Mouse (Mus musculus): Measurements from ENCODE around the gene Ror2. TPM values are rescaled to one million over a fixed set of nuclear protein-coding genes. Genes with fewer than 3 reads are reported as not detected.

Ror2 gene
- polyA plus RNA-seq, 1 experiment from 2014 or later = 16.4 TPM

DNA sequence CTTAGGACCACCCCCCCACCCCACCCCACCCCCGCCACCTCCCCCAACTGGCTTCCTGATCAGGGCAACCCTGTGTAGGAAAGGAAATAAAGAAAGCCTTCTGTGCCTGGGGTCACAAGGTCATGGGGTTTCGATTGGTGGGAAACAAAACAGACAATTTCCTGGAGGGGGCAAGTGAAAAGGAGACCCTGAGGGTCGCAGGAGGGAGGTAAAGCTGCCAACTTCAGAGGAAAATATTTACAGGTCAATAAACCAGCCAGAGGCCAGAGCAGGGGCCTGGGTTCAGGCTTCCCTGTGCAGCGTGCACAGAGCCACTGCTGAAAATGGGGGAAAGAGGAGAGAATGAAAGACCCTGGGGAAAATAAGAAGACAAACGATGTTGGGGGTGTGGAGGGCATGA, 142.8 kb downstream of the Ror2 start:
- Histone ChIP-seq H3K36me3 (ENCODE audit: control insufficient read depth, insufficient read depth, low read length) (peaks cover 15% of the 10 kb centered on the region), H3K4me3 (ENCODE audit: low read depth, low read length) (no peak overlapping the region), H3K27ac (replicated peaks; ENCODE audit: low read depth, low read length) (no peak overlapping the region), H3K4me2 (ENCODE audit: low read depth, low read length) (no peak overlapping the region), H3K9ac (ENCODE audit: low read depth, low read length) (no peak overlapping the region), H3K27me3 (replicated peaks; ENCODE audit: control insufficient read depth, insufficient read depth, low read length) (no peaks in the 10 kb centered on the region), H3K9me3 (ENCODE audit: control insufficient read depth, low read length) (0 out of 2 replicates have a peak, but pooled peaks cover 4% of the 10 kb centered on the region), H3K4me1 (ENCODE audit: control insufficient read depth, insufficient read depth, low read length) (no peaks in the 10 kb centered on the region)
- DNase-seq (ENCODE audit: low spot score) (no peak), ATAC-seq (ENCODE audit: low read depth) (no peak)
- WGBS = 27% methylated on average over 5 of the region's 5 CpGs

DNA sequence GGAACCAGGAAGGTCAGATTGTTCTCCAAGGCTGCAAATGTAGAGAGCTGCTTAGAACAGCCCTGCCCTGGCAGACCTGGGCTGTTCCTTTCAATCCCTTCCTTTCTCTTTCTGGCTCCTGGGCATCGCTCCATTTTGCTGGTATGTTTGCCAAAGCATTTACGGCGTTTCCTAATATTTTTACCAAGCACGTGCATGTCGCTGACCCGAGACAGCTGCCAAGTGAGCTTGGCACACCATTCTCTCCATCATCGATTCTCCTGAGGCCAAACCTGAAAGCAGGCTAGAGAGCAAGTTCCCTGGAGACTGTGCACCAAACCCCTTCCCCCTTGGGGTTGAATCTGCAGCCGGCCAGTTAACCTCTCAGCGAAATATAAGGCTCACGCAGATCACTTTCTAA, 143.7 kb downstream of the Ror2 start:
- Histone ChIP-seq H3K27ac (replicated peaks; ENCODE audit: low read depth, low read length) (no peak overlapping the region), H3K4me3 (ENCODE audit: low read depth, low read length) (no peak overlapping the region), H3K4me1 (ENCODE audit: control insufficient read depth, insufficient read depth, low read length) (no peaks in the 10 kb centered on the region), H3K27me3 (replicated peaks; ENCODE audit: control insufficient read depth, insufficient read depth, low read length) (no peaks in the 10 kb centered on the region), H3K9me3 (ENCODE audit: control insufficient read depth, low read length) (0 out of 2 replicates have a peak, but pooled peaks cover 4% of the 10 kb centered on the region), H3K36me3 (ENCODE audit: control insufficient read depth, insufficient read depth, low read length) (peaks cover 15% of the 10 kb centered on the region), H3K9ac (ENCODE audit: low read depth, low read length) (no peak overlapping the region), H3K4me2 (ENCODE audit: low read depth, low read length) (no peak overlapping the region)
- no peak for DNase-seq (ENCODE audit: low spot score)
- ATAC-seq (ENCODE audit: low read depth) = no peak
- 64% methylated on average over 10 of the region's 10 CpGs for WGBS

- Histone ChIP-seq H3K36me3 (ENCODE audit: control insufficient read depth, insufficient read depth, low read length) (peaks cover 11% of the 10 kb centered on the region), H3K4me1 (ENCODE audit: control insufficient read depth, insufficient read depth, low read length) (no peaks in the 10 kb centered on the region), H3K27ac (replicated peaks; ENCODE audit: low read depth, low read length) (no peak overlapping the region), H3K27me3 (replicated peaks; ENCODE audit: control insufficient read depth, insufficient read depth, low read length) (no peaks in the 10 kb centered on the region), H3K9me3 (ENCODE audit: control insufficient read depth, low read length) (0 out of 2 replicates have a peak, but pooled peaks cover 4% of the 10 kb centered on the region), H3K4me2 (ENCODE audit: low read depth, low read length) (no peak overlapping the region), H3K9ac (ENCODE audit: low read depth, low read length) (no peak overlapping the region), H3K4me3 (ENCODE audit: low read depth, low read length) (no peak overlapping the region)
- 82% methylated on average over 2 of the region's 2 CpGs for WGBS
- no peak for ATAC-seq (ENCODE audit: low read depth)
- DNase-seq (ENCODE audit: low spot score) = no peak
These were observed 145.6 kb downstream of the Ror2 start for GRCm38 (mm10) chr13:53140298-53140697.

DNA sequence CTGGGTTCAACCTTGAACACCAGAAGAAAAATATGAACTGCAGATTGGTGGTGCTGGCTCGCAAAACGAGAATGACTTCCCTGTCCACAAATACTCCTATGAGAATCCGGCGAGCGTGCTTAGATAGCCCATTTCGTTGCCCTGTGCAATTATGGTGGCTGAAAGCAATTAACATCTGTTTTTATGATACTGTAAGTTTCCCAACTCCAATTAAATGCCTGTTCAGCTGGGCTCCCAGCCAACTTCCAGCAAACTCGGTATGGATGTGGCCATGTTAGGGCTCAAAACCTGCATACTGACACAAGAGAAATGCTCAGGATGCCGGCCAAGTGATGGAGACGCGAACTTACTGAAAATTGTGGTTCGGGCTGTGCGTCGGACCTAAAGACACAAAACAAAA, 155.4 kb downstream of the Ror2 start:
- H3K4me3 ChIP-seq (ENCODE audit: low read depth, low read length) = no peak overlapping the region
- ATAC-seq (ENCODE audit: low read depth) (peak; percentile 47; the same call in 1 of the 2 replicates), DNase-seq (ENCODE audit: low spot score) (peak; percentile 81)
- no peak overlapping the region for H3K4me2 ChIP-seq (ENCODE audit: low read depth, low read length)
- H3K9ac ChIP-seq (ENCODE audit: low read depth, low read length) = no peak overlapping the region
- H3K9me3 ChIP-seq (ENCODE audit: control insufficient read depth, low read length) = no peaks in the 10 kb centered on the region
- 61% methylated on average over 13 of the region's 13 CpGs for WGBS
- no peaks in the 10 kb centered on the region for H3K27me3 ChIP-seq (replicated peaks; ENCODE audit: control insufficient read depth, insufficient read depth, low read length)
- H3K4me1 ChIP-seq (ENCODE audit: control insufficient read depth, insufficient read depth, low read length) = peaks cover 15% of the 10 kb centered on the region; the same call in 1 of the 2 replicates
- 0 out of 2 replicates have a peak, but pooled peaks cover 10% of the 10 kb centered on the region for H3K36me3 ChIP-seq (ENCODE audit: control insufficient read depth, insufficient read depth, low read length)
- H3K27ac ChIP-seq (replicated peaks; ENCODE audit: low read depth, low read length) = peak overlapping the region; percentile 25

DNA sequence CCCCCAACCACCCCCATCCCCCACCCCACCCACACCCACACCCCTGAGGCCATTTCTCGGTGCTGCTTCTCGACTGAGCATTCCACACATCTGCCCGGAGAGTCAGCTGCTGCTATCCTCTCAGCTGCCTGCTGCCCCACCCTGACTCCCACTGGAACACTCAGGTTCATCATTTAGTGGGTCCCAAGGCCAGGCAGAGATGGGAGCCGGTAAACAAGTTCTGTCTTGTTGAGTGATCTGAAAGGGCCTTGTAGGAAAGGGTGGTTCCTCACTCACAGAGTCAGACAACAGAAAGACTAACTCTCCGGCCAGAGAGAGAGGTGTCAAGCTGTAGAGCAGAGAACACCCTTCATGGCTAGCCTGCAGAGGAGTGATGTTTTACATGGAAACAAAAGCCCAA, 155.9 kb downstream of the Ror2 start:
- Histone ChIP-seq H3K36me3 (ENCODE audit: control insufficient read depth, insufficient read depth, low read length) (0 out of 2 replicates have a peak, but pooled peaks cover 10% of the 10 kb centered on the region), H3K4me2 (ENCODE audit: low read depth, low read length) (no peak overlapping the region), H3K4me3 (ENCODE audit: low read depth, low read length) (no peak overlapping the region), H3K9me3 (ENCODE audit: control insufficient read depth, low read length) (no peaks in the 10 kb centered on the region), H3K27me3 (replicated peaks; ENCODE audit: control insufficient read depth, insufficient read depth, low read length) (no peaks in the 10 kb centered on the region), H3K4me1 (ENCODE audit: control insufficient read depth, insufficient read depth, low read length) (peaks cover 15% of the 10 kb centered on the region; the same call in 1 of the 2 replicates), H3K9ac (ENCODE audit: low read depth, low read length) (no peak overlapping the region), H3K27ac (replicated peaks; ENCODE audit: low read depth, low read length) (peak overlapping the region; percentile 25; the same call in 1 of the 2 replicates)
- DNase-seq (ENCODE audit: low spot score) = no peak
- no peak for ATAC-seq (ENCODE audit: low read depth)
- 68% methylated on average over 5 of the region's 5 CpGs for WGBS

DNA sequence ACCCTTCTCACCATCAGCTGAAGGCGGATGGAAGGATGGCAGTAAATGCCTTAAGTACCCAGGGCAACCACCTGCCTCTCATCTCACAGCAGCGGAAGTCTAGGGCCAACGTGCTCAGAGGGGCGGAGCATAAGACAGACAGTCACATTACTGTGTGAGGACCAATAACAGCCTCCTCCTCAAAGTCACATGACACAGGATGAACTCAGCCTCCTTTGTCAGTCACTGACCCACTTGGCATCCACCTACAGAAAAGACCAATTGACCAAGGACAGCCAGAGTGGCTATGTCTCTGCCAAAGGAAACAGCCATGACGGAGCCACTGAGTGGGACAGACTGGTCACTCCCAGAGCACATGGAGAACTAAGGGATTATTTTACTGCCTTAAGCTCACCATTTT, 160.3 kb downstream of the Ror2 start:
- H3K9ac ChIP-seq (ENCODE audit: low read depth, low read length) = no peak overlapping the region
- H3K4me2 ChIP-seq (ENCODE audit: low read depth, low read length) = no peak overlapping the region
- no peaks in the 10 kb centered on the region for H3K27me3 ChIP-seq (replicated peaks; ENCODE audit: control insufficient read depth, insufficient read depth, low read length)
- ATAC-seq (ENCODE audit: low read depth) = no peak
- peaks cover 16% of the 10 kb centered on the region; the same call in 1 of the 2 replicates for H3K4me1 ChIP-seq (ENCODE audit: control insufficient read depth, insufficient read depth, low read length)
- no peak for DNase-seq (ENCODE audit: low spot score)
- no peak overlapping the region for H3K4me3 ChIP-seq (ENCODE audit: low read depth, low read length)
- WGBS = 75% methylated on average over 5 of the region's 5 CpGs
- H3K27ac ChIP-seq (replicated peaks; ENCODE audit: low read depth, low read length) = no peak overlapping the region
- H3K9me3 ChIP-seq (ENCODE audit: control insufficient read depth, low read length) = no peaks in the 10 kb centered on the region
- H3K36me3 ChIP-seq (ENCODE audit: control insufficient read depth, insufficient read depth, low read length) = 0 out of 2 replicates have a peak, but pooled peaks cover 6% of the 10 kb centered on the region

- Histone ChIP-seq H3K27me3 (replicated peaks; ENCODE audit: control insufficient read depth, insufficient read depth, low read length) (no peaks in the 10 kb centered on the region), H3K4me3 (ENCODE audit: low read depth, low read length) (no peak overlapping the region), H3K36me3 (ENCODE audit: control insufficient read depth, insufficient read depth, low read length) (peaks cover 17% of the 10 kb centered on the region), H3K27ac (replicated peaks; ENCODE audit: low read depth, low read length) (no peak overlapping the region), H3K9ac (ENCODE audit: low read depth, low read length) (no peak overlapping the region), H3K4me1 (ENCODE audit: control insufficient read depth, insufficient read depth, low read length) (peaks cover 15% of the 10 kb centered on the region; the same call in 1 of the 2 replicates), H3K4me2 (ENCODE audit: low read depth, low read length) (no peak overlapping the region), H3K9me3 (ENCODE audit: control insufficient read depth, low read length) (no peaks in the 10 kb centered on the region)
- DNase-seq (ENCODE audit: low spot score) = no peak
- 0 out of 2 replicates have a peak, but pooled peaks have one; percentile 12 for ATAC-seq (ENCODE audit: low read depth)
- WGBS = 62% methylated on average over 8 of the region's 8 CpGs
These were observed 163.8 kb downstream of the Ror2 start for GRCm38 (mm10) chr13:53122085-53122484.

GRCm38 (mm10) chr13:53120906-53121305, 165.0 kb downstream of the Ror2 start:
- Histone ChIP-seq H3K4me2 (ENCODE audit: low read depth, low read length) (no peak overlapping the region), H3K4me3 (ENCODE audit: low read depth, low read length) (no peak overlapping the region), H3K9ac (ENCODE audit: low read depth, low read length) (no peak overlapping the region), H3K9me3 (ENCODE audit: control insufficient read depth, low read length) (no peaks in the 10 kb centered on the region), H3K36me3 (ENCODE audit: control insufficient read depth, insufficient read depth, low read length) (peaks cover 28% of the 10 kb centered on the region), H3K4me1 (ENCODE audit: control insufficient read depth, insufficient read depth, low read length) (peaks cover 15% of the 10 kb centered on the region; the same call in 1 of the 2 replicates), H3K27ac (replicated peaks; ENCODE audit: low read depth, low read length) (no peak overlapping the region), H3K27me3 (replicated peaks; ENCODE audit: control insufficient read depth, insufficient read depth, low read length) (no peaks in the 10 kb centered on the region)
- ATAC-seq (ENCODE audit: low read depth) (no peak; the same call in 1 of the 2 replicates), DNase-seq (ENCODE audit: low spot score) (peak; percentile 50)
- WGBS = 41% methylated on average over 11 of the region's 11 CpGs
